Mouse (Mus musculus) embryonic fibroblast, embryonic 13.5 days (primary cell): ENCODE measurements around the gene Tmprss12. TPM values are rescaled to one million over a fixed set of nuclear protein-coding genes. Genes with fewer than 3 reads are reported as not detected.

Experiments
- H3K27ac ChIP-seq: 2 replicates; pipeline ENCODE4 v1.5.1; 2012; ENCODE audit warnings: low read length, control low read depth, inconsistent platforms; ENCODE audit not compliant: insufficient read depth
- H3K4me1 ChIP-seq: 2 replicates; pipeline ENCODE4 v1.6.1; 2011; ENCODE audit warnings: low read length; ENCODE audit not compliant: control insufficient read depth, insufficient read depth
- H3K4me3 ChIP-seq: 2 replicates; pipeline ENCODE4 v1.5.1; 2011; ENCODE audit warnings: mild to moderate bottlenecking, control low read depth, low read length; ENCODE audit not compliant: insufficient read depth
- CTCF ChIP-seq: IDR thresholded peaks from 2 replicates; pipeline ENCODE4 v1.5.1; 2011; ENCODE audit warnings: mild to moderate bottlenecking, control low read depth, low read length, moderate library complexity, borderline replicate concordance; ENCODE audit not compliant: insufficient read depth
- POLR2A ChIP-seq: IDR thresholded peaks from 2 replicates; pipeline ENCODE4 v1.6.1; 2011; ENCODE audit warnings: low read depth, mild to moderate bottlenecking, control low read depth, low read length, moderate library complexity
- polyA plus RNA-seq: library from polyadenylated mRNA; stranded (reverse); fragments of >200 nt; gene quantifications from 2 replicates; pipeline ENCODE4 v1.2.4, GENCODE M21; 2011; ENCODE audit warnings: low read depth; ENCODE audit not compliant: missing spikeins, insufficient read length

Tmprss12 gene
- polyA plus RNA-seq, 1 experiment = not detected

DNA sequence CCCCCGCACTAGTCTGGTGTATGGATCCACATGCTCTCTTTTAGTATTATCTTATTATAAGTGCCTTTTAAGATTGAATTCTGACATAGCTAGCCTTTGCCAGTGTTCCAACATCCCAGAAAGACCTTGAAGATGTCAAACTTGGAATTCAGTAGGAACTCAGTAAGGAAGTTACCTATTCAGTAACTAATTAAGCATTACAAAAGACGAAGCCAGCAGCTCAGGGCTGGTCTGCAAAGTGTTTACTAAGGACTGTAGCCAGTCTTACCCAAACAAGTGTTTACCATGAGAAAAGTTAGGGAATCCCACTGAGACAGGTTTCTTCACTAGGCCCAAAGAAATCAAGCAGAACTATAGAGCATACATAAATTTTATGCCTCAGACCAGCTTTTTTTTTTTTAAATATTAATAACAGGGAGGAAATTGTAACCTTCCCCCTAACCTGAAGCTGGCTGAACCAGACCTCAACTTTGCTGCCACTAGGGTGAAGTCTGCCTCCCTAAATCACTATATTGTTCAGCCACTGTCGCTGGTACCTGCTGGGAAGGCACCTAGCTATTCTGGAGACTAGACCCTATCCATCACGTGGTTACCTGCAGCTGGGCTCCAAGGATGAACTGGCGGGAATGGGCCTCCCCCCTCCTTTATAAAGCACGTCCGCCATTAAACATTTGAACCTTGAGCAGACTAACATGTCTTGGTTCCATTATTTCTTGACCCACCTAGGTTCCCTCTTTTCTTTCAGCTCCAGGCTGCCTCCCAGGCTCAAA, 5.7 kb upstream of the Tmprss12 start:
- H3K27ac ChIP-seq = no peak overlapping the region
- H3K4me3 ChIP-seq = no peak overlapping the region
- TF ChIP-seq POLR2A = no peak
- no peak for TF ChIP-seq CTCF
- no peaks in the 10 kb centered on the region for H3K4me1 ChIP-seq

DNA sequence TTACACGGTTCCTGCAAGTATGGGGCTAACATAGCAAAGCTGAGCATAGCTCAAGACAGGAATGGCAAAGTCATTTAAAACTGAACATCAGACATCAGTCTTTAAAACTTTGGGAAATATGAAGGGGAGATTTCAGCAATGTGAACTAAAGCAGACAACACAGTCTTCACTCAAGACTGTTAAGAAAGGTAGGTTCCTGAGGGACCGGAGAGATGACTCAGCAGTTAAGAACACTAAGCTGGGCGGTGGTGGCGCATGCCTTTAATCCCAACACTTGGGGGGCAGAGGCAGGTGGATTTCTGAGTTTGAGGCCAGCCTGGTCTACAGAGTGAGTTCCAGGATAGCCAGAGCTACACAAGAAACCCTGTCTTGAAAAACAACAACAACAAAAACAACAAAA, 4.2 kb upstream of the Tmprss12 start:
- TF ChIP-seq CTCF = no peak
- no peak for TF ChIP-seq POLR2A
- H3K4me3 ChIP-seq = no peak overlapping the region
- no peak overlapping the region for H3K27ac ChIP-seq
- H3K4me1 ChIP-seq = no peaks in the 10 kb centered on the region

DNA sequence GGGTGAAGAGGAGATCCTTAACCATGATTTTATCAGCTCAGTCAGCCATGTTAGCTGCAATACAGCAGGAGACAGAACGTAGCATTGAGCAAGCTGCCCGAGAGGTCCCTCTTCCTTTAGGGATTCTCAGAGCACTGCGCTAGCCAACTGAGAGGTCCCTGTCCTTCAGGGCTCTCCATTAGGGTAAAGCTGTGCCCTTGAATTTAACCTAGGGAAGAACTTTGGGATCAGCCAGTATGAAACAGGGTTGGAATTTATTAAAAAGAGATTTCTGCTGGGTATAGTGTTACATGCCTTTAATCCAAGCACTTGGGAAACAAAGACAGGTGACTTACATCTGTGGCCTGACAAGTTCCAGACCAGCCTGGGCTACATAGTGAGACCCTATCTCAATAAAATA, 3.1 kb upstream of the Tmprss12 start:
- H3K27ac ChIP-seq = no peak overlapping the region
- H3K4me3 ChIP-seq = no peak overlapping the region
- TF ChIP-seq POLR2A (no peak), CTCF (no peak)
- H3K4me1 ChIP-seq = no peaks in the 10 kb centered on the region

DNA sequence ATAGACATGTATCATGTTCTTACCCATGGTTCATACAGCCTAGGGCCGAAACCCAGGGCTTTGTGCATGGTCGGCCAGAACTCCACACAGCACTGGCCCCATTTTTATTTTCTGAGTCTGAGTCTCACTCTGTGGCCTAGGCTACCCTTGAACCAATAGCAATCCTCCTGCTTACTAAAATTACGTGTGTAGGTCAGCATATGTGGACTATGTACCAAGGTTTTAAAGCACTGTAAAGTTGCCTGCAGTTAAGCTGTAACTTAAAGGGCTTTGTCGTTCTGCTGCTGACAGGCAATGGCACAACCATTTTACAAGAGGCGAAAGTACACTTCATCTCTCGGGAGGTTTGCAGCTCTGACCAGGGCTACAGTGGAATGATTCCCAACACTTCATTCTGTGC, 8.3 kb downstream of the Tmprss12 start:
- no peak overlapping the region for H3K27ac ChIP-seq
- no peak overlapping the region for H3K4me3 ChIP-seq
- no peak for TF ChIP-seq CTCF
- no peak for TF ChIP-seq POLR2A
- no peaks in the 10 kb centered on the region for H3K4me1 ChIP-seq

DNA sequence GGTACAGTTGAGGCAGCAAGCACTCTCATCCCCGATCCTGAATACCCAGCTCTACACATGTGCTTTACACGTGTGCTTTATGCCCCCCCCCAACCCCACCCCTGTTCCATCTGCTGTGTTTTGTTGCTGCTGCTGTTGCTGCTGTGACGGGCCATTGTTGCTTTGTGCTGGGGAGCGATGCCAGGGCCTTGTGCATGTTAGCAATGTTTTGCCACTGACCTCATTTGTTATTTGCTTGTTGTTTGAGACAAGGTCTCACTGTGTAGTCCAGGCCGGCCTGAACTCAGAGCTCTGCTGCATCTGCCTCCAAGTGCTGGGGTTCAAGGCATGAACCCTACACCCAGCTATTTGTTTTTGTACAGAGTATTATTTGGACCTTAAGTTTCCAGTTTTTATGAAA, 10.2 kb downstream of the Tmprss12 start:
- Histone ChIP-seq H3K4me3 (no peak overlapping the region), H3K4me1 (no peaks in the 10 kb centered on the region), H3K27ac (no peak overlapping the region)
- no peak for TF ChIP-seq POLR2A
- no peak for TF ChIP-seq CTCF

DNA sequence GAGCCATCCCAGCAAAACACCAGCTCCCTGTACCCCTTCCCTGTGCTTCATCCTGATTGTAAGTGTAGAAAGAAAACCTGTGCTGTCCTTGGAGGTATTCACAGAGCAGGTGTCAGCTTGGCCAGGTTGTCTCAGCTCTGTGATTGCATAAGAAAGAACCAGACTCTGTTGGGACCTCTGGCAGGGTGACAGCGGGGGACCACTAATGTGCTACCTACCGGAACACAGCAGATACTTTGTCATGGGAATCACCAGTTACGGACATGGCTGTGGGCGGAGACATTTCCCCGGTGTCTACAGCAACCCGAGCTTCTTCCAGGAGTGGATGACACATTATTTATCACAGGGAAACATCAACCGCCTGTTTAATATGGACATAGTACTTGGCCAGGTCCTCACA, 11.7 kb downstream of the Tmprss12 start:
- Histone ChIP-seq H3K4me1 (no peaks in the 10 kb centered on the region), H3K4me3 (no peak overlapping the region), H3K27ac (no peak overlapping the region)
- no peak for TF ChIP-seq POLR2A
- TF ChIP-seq CTCF = no peak

DNA sequence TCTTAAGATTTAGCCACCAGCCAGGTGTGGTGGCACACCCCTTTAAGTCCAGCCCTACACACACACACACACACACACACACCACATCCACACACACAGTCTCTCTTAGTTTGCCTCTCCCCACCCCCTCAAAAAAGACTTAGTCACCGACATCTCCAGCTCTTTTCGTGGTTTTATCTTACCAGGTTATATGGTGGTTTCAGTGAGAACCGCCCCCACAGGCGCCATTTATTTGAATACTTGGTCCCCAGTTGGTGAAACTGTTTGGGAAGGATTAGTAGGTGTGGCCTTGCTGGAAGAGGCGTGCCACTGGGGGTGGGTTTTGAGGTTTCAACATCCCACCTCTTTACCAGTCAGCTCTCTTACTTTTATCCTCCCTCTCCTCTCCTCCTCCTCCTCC, 17.2 kb downstream of the Tmprss12 start:
- H3K4me1 ChIP-seq = no peaks in the 10 kb centered on the region
- H3K4me3 ChIP-seq = no peak overlapping the region
- H3K27ac ChIP-seq = no peak overlapping the region
- TF ChIP-seq POLR2A (no peak), CTCF (no peak)

DNA sequence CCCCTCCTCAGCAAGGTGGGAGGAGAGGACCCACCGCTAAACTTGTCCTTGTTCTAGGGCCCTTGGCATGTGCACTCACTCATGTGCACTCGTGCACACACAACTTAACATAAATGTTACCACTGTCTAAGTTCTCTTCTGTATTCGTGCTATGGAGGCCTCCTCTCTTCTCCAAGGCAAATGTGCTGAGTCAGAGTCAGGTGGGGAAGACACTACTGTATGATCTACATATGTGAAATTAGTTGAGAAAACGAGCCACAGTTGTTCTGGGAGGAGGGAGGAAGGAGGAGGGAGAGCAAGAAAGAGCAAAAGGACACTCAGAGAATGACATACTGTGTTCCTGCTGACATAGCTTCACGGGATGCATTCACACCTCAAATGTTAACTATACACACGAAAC, 19.9 kb downstream of the Tmprss12 start:
- Histone ChIP-seq H3K4me1 (no peaks in the 10 kb centered on the region), H3K27ac (no peak overlapping the region), H3K4me3 (no peak overlapping the region)
- TF ChIP-seq POLR2A = no peak
- TF ChIP-seq CTCF = no peak

DNA sequence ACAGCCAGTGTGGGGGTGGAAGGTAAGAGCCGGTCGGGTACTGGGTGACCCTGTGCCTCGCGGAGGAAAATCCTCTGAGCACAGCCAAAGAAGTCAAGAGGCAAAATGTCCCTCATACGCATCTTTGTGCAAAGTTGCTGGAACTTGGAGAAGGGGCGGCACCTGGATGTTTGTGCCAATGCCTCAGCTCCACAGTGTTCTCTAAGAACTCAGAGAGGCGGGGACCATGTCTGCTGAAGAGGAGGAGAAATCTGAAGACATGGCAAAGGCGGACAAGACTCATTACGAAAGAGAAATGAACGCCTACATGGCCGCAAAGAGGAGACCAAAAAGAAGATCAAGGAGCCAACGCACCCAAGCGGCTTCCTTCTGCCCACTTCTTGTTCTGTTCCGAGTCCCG, 20.9 kb downstream of the Tmprss12 start:
- H3K4me1 ChIP-seq = no peaks in the 10 kb centered on the region
- TF ChIP-seq CTCF = no peak
- TF ChIP-seq POLR2A = no peak
- no peak overlapping the region for H3K4me3 ChIP-seq
- H3K27ac ChIP-seq = no peak overlapping the region

DNA sequence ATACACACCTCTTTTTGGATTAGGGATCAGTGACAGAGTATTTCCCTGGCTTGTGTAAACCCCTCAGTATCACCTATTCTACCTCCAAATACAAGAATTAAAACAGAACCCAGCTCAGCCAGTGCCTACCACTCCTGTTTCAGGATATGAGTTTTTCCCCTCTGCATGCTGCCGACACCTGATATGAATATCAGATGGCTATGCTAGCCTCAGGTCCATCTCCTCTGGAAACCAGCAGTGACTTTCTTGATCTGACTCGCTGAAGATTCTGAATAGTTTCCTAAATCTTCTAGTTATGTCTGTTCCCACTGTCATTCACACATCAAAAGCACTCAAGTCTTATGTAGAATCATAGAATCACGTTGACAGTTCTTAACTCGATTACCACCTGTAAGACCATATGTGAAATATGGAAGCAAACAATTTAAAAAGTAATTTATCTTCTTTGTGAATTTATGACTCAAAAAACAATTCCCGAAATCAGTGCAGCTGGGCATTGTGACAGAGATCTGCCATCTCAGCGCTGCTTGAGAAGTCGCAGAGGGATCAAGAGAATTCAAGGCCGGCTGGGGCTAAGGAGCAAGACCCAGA, 22.9 kb downstream of the Tmprss12 start:
- H3K4me1 ChIP-seq = no peaks in the 10 kb centered on the region
- no peak overlapping the region for H3K4me3 ChIP-seq
- H3K27ac ChIP-seq = peak overlapping the region; percentile 48; the same call in 1 of the 2 replicates
- TF ChIP-seq CTCF (no peak), POLR2A (no peak)
